Mouse (Mus musculus) bone marrow, adult 2 months (tissue): ENCODE measurements at regions not wholly inside any gene's neighbourhood (a gene's known extent, or its start where the extent isn't known, plus 50 kb on each side); places are given as distances from the start of the nearest gene placed in this dataset.

Experiments used
- CTCF ChIP-seq: fragments of 200-500 bp; IDR thresholded peaks from 2 replicates; pipeline ENCODE4 v1.5.1; 2011; ENCODE audit warnings: low read length, control low read depth; ENCODE audit not compliant: control insufficient read depth, insufficient read depth
- POLR2A ChIP-seq: fragments of 200-500 bp; IDR thresholded peaks from 2 replicates; pipeline ENCODE4 v1.6.1; 2011; ENCODE audit warnings: low read depth, mild to moderate bottlenecking, control low read depth, low read length, borderline replicate concordance; ENCODE audit not compliant: control insufficient read depth

- TF ChIP-seq CTCF (no peak), POLR2A (no peak)
Observed at GRCm38 (mm10) chr17:64895886-64896285, 60.0 kb upstream of the 4930583I09Rik start.
